Mouse (Mus musculus) thymus, postnatal 10 days (tissue): ENCODE results near the gene Plbd2.
"Not testable (repeated sequence)": the region's sequence is repeated elsewhere in the genome, so short reads cannot be mapped to it uniquely, and the experiment has no call there.

Experiments used
- DNase-seq, 2 experiments: peaks; one replicate each; pipeline ENCODE4 v3.0.0; 2021; ENCODE audit warnings: low spot score in 2 of 2

Gene Plbd2

DNA sequence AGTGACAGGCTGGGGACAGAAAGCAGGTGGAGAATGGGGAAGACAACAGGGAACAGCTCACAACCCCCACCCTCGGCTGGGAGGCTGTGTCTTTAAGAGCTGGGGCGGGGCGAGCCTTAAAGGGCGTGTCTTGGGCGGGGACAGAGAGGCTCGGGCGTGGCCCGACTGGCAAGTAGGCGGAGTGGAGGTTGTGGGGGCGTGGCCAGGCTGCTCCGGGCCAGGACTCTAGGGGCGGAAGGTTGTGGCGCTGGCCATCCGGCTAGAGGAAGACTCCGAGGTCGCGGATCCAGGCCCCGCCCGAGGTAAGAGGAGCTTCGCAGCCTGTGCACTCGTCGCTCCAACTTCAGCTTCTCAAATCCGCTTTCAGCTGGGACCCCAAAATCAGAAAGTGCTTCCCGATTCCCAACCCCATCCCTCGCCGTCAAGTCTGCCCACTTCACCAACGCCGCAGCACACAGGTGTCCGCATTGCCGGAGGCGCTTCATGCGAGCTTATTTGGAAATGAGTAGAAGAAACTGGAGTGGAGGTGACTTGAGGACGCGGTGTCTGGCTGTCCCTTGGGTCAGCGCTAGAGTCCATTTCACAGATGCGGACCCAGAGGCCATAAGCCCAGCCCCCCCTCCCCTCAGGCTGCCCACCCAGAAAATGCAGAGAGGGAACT, 7.7 kb upstream of the Plbd2 start, which contains the start of gene Slc8b1:
TSS of gene Slc8b1 (plus strand) at position 187 of the 661 bp plus-strand sequence.
- DNase-seq, result peak; percentile 86 to 93

DNA sequence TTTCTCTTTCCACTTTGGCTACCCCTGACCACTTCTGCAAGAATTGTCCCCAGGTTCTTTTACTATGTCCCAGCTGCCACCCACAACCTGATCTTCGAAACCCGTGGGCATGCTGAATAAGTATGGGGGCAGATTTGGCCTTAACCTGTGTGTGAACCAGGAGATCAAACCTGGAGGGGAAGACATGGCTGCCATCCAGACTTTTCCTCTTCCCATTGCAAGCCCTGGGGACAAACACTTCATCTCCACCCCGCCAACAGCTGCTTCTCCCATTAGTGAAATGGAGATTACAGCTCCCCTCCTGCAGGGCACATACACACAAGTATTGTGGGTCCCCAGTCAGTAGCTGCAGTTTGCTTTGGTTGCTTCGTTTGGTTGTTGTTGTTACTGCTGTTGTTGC, 3.9 kb upstream of the Plbd2 start:
- DNase-seq, result no peak

DNA sequence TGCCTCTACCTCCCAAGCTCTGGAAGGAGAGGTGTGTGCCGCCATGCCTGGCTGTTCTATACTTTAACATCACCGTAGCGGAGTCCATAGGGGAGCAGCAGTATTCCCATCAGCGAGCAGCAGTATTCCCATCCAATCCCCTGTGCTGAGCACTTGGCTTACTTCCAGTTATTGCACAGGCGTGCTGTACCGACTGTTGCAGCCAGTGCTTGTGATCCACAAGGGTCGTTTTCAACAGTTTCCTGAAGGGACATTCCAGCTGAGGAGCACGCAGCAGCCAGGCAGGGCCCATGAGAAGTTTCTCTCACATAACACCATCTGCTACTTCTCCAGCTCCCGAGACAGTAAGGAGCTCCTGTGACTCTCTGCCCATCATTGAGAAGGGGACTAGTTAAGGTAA, 3.1 kb upstream of the Plbd2 start:
- DNase-seq, result no peak

DNA sequence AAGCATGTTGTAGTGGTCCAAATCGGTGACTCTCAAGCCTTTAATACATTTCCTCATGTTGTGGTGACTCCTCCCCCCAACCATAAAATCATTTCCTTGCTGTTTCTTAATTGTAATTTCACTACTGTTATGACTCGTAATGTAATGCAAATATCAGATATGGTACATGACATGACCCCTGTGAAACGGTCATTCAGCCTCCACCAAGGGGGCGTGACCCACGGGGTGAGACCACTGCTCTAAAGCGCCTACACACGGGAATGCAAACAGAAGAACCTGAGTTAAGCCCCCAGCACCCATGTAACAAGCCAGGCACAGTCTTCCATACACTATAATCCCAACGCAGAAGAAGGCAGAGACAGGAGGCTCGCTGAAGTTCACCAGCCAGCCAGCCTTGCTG, 2.4 kb upstream of the Plbd2 start:
- no peak for DNase-seq

DNA sequence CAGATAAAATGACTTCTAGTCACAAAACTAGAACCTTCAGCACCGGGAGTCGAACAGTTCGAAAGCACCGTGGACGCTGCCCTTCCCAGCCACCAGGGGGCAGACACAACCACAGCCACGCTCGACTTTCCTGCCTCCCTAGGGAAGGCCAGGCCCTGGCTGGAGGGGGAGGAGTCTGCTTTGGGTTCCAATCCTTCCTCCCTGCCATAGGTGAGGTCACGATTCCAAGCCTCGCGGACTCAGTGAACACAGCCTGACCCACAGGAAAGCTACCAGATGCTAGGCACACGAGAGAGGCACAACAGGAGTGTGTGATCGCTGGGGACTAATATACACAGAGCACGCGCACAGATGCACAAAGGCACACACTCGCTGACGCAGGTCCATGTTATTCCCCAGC, 1.9 kb upstream of the Plbd2 start:
- peak; percentile 40 to 59 for DNase-seq

DNA sequence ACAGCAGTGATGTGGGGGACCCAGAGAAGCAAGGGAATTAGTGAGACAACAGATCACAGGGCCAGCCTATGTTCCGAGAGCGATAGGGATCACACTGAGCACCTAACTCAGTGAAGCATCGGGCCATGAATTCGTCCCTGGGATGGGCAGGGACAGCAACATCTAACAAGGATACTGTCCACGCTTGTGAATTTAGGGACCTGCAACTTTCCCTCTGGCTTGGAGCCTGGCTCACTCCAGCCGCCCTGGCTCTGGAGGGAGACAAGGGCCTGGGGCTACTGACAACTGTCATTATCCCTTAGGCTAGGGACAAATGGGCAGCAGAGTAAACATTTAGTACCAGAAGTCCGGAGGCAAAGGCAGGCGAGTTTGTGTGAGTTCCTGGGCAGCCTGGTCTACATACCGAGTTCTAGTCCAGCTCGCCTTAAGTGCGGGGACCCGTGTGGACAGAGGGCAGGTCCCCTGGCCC, 716 bp downstream of the Plbd2 start:
- no peak for DNase-seq

DNA sequence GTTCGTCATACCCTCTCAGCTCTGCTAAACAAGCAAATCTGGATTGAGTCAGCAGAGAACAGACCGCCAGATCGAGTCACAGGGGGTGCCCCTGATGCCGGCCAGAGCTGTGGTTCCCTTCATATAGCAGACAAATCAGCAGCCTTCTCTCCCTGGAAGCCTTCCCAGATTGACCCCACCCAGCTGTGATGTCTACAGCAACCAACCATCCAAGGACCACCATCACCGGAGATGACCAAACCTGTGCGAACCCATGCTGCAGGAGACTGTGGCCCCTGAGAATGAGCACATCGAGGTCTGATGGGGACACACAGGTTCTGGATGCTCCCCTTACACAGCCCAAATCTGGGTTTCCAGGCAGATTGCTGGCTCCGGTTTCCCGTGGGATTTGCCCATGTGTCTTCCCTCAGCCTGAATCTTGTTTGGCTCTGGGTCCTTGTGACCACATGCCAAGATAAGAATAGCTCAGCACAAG, 1.2 kb downstream of the Plbd2 start:
- DNase-seq, result no peak

DNA sequence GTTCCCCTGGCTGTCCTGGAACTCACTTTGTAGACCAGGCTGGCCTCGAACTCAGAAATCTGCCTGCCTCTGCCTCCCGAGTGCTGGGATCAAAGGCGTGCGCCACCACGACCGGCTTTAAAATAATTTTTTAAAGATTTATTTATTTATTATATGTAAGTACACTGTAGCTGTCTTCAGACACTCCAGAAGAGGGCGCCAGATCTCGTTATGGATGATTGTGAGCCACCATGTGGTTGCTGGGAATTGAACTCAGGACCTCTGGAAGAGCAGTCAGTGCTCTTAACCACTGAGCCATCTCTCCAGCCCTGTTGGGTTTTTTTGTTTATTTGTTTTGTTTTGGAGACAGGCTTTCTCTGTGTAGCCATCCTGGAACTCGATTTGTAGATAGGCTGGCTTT, 2.8 kb downstream of the Plbd2 start:
- DNase-seq, result not testable (repeated sequence)

DNA sequence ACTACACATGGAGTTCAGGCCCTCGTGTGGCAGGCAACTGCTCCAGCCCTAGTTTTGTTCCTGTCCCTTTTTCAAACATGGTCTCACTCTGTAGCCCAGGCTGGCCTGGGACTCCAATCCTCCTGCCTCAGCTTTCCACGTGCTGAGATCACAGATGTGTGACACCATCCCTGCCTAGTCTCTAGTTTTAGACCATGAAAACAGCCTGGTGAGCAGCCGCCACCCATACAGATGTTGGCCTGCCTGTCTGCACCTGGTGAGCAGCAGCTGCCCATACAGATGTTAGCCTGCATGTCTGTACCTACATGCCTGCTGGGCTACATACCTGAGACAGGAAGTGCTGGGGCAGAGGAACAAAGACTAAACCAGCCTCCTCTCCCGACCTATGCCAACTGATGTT, 4.2 kb downstream of the Plbd2 start:
- no peak for DNase-seq

DNA sequence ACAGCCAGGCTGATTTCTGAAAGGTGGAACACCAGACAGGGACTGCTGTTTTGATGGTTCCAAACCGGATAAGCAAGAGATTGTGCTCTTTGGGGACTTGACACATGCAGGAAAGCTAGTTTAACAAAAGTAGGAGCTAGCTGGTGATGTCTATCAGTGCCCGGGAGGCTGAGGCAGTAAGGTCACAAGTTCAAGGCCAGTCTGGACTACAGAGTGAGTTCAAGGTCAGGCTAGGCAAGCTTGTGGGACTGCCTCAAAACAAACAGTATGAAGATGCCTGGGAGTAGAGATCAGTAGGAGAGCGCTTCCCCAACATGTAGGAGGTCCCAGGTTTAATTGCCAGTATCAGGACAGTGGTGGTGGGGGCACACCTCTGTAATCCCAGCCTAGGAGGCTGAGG, 6.4 kb downstream of the Plbd2 start:
- DNase-seq, result no peak

DNA sequence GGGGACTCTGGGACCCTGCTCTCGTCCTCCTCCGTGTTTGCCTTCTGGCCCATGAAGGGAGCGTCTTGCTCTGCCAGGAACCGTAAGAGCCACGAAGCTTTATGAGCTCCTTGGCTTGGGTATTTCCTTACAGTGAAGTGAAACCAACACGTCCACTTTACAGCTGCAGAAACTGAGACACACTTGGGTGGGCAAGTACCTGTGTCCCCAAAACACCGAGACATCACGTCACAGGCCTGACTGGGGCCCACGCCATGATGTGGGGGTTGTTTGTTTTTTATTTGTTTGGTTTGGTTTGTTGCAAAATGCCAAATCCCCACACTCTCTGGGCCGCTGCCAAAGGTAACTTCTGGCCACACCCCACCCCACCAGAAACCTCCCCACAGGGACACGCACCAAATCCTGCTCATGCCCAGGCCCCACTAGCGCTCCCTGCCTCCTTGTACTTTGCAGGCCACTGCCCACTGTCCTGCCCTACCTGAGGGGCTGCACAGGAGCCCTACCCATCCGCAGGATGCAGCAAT, 7.7 kb downstream of the Plbd2 start:
- DNase-seq, result no peak

DNA sequence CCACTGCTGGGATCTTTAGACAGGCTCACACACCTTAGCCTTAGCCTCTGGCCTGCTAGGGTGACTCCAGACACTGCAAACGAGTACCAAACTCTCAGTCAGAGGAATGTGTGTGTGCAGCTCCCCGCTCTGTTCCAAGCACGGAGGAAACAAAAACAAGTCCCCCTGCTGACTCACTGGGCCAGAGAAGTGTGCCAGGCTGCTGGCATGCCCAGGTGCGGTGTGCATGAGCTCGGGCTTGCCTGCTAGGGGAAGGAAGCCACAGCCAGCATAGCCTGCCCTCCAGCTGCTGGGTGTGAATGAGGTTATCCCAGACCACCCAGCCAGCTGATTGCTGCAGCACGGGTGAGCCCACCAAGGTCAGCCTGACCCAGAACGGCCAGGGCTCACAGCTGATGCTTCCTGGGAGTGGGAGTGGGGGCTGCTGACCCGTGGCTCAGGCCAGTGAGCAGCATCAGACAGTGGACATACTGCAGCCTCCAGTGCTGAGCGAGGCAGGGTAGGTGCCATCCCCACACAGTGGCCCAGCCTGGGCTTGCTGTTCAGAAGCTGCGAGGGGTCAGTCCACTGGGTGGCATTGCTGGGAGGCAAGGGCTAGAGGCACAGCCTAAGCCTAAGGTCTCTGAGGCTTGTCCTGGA, 8.2 kb downstream of the Plbd2 start:
- DNase-seq, result no peak

DNA sequence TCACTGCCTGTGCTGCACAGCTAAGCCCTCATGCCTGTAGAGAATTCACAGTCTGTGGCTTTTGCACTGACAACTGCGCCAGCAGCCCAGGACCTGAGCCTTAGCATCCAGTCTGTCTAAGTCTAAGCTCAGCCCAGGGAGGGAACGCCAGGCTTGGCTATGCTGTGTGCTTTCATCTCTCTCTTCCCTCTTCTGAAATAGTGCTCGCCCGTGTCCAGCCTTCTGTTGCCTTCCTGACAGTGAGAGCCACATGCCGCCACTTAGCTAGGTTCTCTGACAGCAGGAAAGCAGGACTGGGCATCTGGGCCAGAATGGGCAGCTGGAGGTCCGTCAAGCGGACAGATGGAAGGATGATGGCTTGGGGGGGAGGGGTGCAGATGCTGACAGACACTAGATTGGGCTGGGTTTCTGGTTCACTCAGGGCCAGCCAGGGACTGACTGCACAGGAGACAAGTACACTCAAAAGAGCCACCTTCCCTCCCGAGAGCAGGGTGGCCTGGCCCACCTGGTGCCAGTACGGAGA, 9.5 kb downstream of the Plbd2 start:
- no peak for DNase-seq

DNA sequence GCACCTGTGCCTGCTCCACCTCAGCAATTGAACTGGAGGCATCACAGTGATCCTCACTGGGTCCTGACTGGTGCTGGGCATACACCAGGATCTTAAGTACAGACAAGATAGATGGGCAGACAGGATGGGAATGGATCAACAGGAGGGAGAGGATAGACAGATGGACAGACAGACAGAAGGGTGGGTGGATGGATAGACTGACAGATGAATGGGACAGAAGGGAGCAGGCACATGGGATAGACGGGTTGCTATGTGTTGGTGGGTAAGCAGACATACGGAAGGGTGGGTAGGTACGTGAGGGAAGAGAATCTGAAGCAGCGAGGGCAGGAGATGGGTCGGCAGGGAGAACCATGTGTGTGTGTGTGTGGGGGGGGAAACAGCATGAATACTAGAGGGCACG, 10.0 kb downstream of the Plbd2 start:
- DNase-seq, result no peak

DNA sequence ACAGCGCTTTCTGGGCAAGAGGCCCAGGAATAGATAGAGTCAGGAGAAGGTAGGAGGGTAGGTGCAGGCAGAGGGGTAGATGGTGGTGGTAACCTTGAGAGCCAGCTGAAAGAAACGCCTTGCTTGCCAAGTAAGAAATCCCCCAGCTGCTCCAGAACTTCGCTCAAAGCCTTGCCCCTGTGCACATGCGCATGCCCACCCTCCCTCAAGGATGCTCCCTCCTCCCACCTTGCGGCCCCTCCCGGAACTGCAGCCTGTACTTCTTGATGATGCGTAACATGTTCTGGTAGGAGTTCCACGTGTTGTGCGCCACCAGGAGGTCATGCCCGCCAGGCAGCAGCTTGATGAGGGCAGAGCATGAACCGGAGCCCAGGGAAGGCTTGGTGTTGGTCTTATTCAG, 11.0 kb downstream of the Plbd2 start:
- no peak for DNase-seq

DNA sequence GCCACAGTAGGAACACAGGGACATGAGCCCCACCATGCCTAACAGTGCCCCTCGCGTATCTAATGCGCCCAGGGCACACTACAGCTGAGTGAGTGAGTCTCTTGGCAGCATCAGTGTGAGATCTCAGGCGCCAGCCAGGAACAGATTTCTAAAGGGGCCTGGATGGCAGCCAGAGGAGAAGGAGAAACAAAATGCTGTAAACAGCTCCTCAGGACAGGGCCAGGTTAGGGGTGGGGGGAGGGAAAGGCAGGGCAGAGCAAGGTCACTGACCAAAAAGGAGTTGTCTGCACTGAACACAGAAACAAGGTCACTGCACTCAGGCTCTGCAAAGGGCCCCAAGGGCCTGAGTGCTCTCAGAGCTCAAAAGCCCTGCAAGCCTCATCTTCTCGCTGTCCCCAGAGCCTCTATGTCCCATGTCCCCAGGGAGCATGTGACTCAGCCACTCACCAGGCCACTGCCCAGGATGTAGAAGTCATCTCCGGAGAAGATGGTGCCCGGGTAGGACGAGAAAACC, 12.7 kb downstream of the Plbd2 start:
- no peak for DNase-seq

DNA sequence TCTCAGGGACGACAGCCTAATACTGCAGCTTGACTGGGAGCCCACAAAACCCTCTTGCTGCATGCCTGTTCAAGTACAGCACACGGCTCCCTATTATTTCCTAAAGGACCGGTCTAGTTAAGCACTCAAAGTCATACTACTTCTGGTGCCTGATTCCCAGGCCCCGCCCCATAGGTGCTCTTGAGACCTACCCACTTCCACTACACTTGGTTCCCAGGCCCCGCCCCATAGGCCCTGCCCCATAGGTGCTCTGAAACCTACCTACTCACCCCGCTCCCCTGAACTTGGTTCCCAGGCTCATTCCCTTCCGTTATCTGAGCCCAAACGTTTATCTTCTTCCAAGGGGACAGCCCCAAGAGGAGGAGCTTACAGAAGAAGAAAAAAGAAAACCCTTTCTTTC, 15.6 kb downstream of the Plbd2 start:
- DNase-seq, result no peak

DNA sequence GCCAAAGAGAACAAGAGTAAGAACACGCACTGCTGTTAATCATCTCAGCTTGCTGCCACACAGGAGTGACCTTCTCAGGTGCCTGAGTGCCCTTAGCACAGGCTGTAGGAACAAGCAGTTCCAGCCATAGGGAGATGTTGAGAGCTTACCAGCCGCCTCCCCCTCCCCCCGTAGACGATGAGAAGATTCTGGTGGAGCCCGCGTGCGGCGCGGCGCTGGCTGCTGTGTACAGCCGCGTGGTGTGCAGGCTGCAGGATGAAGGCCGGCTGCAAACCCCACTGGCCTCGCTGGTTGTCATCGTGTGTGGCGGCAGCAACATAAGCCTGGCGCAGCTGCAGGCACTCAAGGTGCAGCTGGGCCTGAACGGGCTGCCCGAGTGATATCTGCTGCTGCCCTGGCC, 20.0 kb downstream of the Plbd2 start:
- DNase-seq, result no peak

DNA sequence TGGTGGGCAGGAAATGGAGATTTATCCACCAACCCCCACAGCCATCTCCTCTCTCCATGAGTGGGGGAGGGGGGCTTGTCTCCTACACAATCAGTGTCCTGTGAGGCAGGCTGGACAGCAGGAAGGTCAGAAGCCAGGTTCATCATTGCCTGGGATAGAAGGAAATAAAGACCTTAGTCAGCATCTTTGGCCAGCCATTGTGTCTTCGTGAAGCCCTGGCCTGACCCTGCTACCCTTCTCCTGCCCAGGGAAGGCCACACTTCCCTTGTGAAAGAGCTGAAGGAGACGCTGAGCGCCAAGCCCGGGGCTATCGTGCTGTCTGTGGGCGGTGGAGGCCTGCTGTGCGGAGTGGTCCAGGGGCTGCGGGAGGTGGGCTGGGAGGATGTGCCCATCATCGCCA, 22.2 kb downstream of the Plbd2 start:
- DNase-seq, result no peak

DNA sequence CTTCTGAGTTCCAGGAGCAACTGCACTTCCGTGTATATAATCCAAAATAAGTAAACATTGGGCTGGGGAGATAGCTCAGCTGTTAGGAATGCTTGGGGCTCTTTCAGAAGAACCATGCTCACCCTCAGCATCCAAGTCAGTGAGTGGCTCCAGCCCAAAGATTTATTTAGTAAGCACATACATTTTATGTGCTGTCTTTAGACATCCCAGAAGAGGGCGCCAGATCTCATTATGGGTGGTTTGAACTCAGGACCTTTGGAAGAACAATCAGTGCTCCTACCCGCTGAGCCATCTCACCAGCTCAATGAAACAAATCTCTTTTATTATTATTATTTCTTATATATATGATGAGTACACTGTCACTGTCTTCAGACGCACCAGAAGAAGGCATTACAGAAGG, 23.9 kb downstream of the Plbd2 start:
- peak in 1 of 2 experiments; percentile 15 for DNase-seq

DNA sequence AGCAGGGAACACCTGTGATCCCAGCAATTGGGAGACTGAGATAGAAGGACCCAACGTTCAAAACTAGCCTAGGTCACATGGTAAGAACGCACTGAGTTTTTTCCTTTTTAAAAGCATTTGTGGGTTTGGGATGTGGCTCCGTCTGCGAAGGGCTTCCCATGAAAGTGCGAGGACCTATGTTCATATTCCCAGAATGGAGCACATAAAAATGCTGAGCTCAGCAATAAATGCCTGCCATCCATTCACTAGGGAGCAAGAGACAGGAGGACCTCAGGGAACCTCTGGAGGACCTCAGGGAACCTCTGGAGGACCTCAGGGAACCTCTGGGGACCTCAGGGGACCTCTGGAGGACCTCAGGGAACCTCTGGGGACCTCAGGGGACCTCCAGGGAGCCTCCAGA, 25.4 kb downstream of the Plbd2 start:
- no peak for DNase-seq

DNA sequence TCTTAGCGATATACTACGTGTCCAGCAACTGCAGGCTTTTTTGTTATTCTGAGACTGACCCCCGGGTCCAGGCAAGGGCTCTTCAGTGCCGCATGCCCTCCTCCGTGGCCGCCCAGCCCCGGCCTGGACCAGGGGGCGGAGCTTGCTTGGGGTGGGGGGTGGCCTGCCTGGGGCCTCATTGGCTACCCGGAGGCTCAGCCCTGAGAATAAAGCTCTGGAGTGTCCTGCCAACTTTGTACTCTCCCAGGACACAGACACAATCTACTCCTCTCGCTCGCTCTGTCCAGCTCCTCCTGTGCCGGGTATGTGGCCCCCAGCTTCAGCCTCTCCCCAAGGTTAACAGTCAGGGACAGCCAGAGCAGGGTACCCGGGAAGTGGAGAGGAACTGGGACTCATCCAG, 27.1 kb downstream of the Plbd2 start, which contains the start of gene Sds:
TSS of gene Sds (plus strand) at position 231 of the 400 bp plus-strand sequence.
- DNase-seq, result no peak

DNA sequence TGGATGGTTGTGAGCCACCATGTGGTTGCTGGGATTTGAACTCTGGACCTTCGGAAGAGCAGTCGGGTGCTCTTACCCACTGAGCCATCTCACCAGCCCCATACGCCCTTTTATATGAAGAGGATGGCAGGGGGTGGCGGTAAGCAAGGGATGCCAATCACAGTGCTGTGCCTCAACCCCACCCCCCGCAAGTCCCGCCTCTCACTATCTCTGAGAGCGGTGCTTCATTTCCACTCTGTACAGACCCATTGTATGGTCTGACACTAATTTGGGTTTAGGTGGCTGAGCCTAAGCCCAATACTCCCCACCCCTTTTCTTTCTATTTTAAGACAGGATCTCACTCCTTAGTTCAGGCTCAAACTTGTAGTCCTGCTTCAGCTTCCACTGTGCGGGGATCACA, 27.6 kb downstream of the Plbd2 start:
- DNase-seq, result no peak
